Mouse (Mus musculus) G1E (cell line): ENCODE data around the gene Eif6. TPM values are rescaled to one million over a fixed set of nuclear protein-coding genes. Genes with fewer than 3 reads are reported as not detected.

Source experiments
- ATAC-seq: 2 replicates; pipeline ENCODE4 v1.8.0; 2016; ENCODE audit warnings: mild to moderate bottlenecking; ENCODE audit not compliant: insufficient number of reproducible peaks, poor library complexity, low FRiP score, severe bottlenecking; ENCODE audit errors: extremely low read depth
- DNase-seq: peaks from one replicate; pipeline ENCODE4 v3.0.0; 2012; ENCODE audit warnings: low spot score
- H3K27me3 ChIP-seq: 2 replicates; pipeline ENCODE4 v1.6.1; 2012; ENCODE audit warnings: mild to moderate bottlenecking, low read length, inconsistent platforms; ENCODE audit not compliant: insufficient read depth
- H3K36me3 ChIP-seq: replicated peaks from 2 replicates; pipeline ENCODE3; 2012; ENCODE audit warnings: mild to moderate bottlenecking, inconsistent platforms
- H3K4me1 ChIP-seq: 2 replicates; pipeline ENCODE4 v1.6.1; 2012; ENCODE audit warnings: low read depth, low read length, inconsistent platforms, mixed read lengths; ENCODE audit not compliant: insufficient read depth
- H3K4me3 ChIP-seq: 2 replicates; pipeline ENCODE4 v1.5.1; 2012; ENCODE audit warnings: low read depth, mild to moderate bottlenecking, inconsistent platforms, low read length, moderate library complexity, mixed read lengths
- H3K9me3 ChIP-seq: replicated peaks from 2 replicates; pipeline ENCODE4 v1.6.1; 2012; ENCODE audit warnings: inconsistent platforms
- CTCF ChIP-seq: IDR thresholded peaks from 2 replicates; pipeline ENCODE4 v1.5.1; 2012; ENCODE audit warnings: low read depth, low read length, inconsistent platforms, mixed read lengths
- GATA1 ChIP-seq: IDR thresholded peaks from 2 replicates; pipeline ENCODE4 v1.6.1; 2012; ENCODE audit warnings: borderline replicate concordance, low read length, inconsistent platforms, mixed read lengths
- GATA2 ChIP-seq: IDR thresholded peaks from 2 replicates; pipeline ENCODE4 v1.6.1; 2012; ENCODE audit warnings: low read depth, low read length, inconsistent platforms, borderline replicate concordance
- POLR2AphosphoS5 ChIP-seq: IDR thresholded peaks from 2 replicates; pipeline ENCODE4 v1.6.1; 2012; ENCODE audit warnings: low read depth, low read length, inconsistent platforms; ENCODE audit not compliant: insufficient replicate concordance
- TAL1 ChIP-seq: conservative IDR thresholded peaks from 2 replicates; pipeline ENCODE4 v1.6.1; 2012; ENCODE audit warnings: low read depth, low read length, inconsistent platforms, mixed read lengths
- polyA plus RNA-seq: library from polyadenylated mRNA; stranded (reverse); fragments of >175 nt; gene quantifications from 2 replicates; pipeline ENCODE4 v1.2.3, GENCODE M21; 2012
- total RNA-seq, 2 experiments: library from RNA; stranded (forward) in 1 of 2; stranded (reverse) in 1 of 2; fragments of 200-1000 nt in 1 of 2; fragments of >200 nt in 1 of 2; fragmentation: Nextera tagmentation in 1 of 2; gene quantifications; 2 replicates each; pipeline ENCODE4 v1.2.3; 2014 to 2017

The Eif6 gene
- total and polyA plus RNA-seq, 3 experiments = 91.5 to 261 (median 251) TPM

DNA sequence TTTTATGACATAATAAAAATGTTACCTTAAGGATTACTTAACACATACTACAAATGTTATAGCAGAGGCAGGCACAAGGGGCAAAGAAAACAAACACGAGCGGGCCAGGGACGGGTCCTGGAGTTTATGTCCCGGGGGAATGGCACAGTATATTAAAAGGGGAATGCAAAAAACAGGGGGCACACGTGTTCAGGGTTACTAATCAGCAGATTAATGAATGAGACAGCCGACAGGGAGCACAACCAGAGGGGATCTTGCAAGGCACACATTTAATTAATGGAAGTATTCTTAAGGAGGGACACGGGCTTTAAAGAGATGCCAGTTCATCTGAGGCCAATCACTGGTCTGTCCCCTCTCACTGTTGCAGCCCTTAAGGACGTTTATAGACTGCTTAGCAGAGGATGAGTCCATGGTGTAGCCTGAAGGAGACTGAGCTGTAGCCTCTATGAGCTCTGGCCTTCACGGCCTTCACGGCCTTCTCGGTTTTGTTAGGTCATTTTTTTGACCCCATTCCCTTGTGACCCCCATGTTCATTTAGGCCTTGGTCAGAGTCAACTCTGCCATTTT, 36.7 kb upstream of the Eif6 start:
- H3K9me3 ChIP-seq = no peaks in the 10 kb centered on the region
- no peaks in the 10 kb centered on the region for H3K4me1 ChIP-seq
- peaks cover 89% of the 10 kb centered on the region for H3K36me3 ChIP-seq
- ATAC-seq = no peak
- H3K4me3 ChIP-seq = no peak overlapping the region
- no peak for DNase-seq
- TF ChIP-seq GATA1 (no peak), POLR2AphosphoS5 (no peak), CTCF (no peak), GATA2 (no peak), TAL1 (no peak)
- H3K27me3 ChIP-seq = no peaks in the 10 kb centered on the region

DNA sequence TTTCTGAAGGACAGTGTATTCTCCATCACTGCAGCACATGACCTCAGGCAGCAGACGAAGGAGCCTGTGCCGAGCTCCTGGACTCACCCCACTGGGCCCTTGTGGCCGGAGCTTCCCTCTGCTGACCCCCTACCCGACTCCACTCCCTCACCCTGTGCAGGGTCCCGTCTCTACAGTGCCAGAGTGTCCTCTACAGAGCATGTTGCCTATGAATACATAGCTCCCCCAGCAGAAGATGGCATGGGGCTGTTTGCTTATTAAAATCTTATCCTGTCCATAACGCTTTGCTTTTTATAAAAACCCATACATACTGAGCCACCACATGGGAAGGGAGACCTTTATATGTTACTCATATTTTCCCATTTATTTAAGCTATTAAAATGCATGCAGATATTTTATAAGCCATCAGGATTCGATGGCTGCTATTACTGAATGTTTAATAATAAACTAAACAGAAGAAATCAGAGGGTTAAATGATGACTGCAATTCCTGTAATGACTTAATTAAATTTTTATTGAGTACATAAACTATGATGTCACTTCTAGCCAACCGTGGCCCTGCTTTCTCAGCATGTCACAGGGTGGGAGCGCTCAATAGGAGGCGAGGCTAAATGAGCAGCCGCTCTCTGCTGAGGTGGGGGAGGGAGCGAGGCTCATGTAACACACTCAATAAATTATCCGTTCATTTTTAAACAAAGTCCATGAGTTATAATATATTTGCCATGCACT, 36.0 kb upstream of the Eif6 start:
- peaks cover 90% of the 10 kb centered on the region for H3K36me3 ChIP-seq
- ATAC-seq (no peak), DNase-seq (no peak)
- no peaks in the 10 kb centered on the region for H3K9me3 ChIP-seq
- TF ChIP-seq TAL1 = no peak
- no peak for TF ChIP-seq GATA1
- TF ChIP-seq POLR2AphosphoS5 = no peak
- TF ChIP-seq GATA2 = no peak
- TF ChIP-seq CTCF = no peak
- no peaks in the 10 kb centered on the region for H3K27me3 ChIP-seq
- H3K4me3 ChIP-seq = no peak overlapping the region
- no peaks in the 10 kb centered on the region for H3K4me1 ChIP-seq

- Histone ChIP-seq H3K27me3 (no peaks in the 10 kb centered on the region), H3K4me3 (no peak overlapping the region), H3K36me3 (peaks cover 90% of the 10 kb centered on the region), H3K4me1 (no peaks in the 10 kb centered on the region), H3K9me3 (no peaks in the 10 kb centered on the region)
- TF ChIP-seq GATA2 (no peak), GATA1 (no peak), TAL1 (no peak), POLR2AphosphoS5 (no peak), CTCF (no peak)
- ATAC-seq = no peak
- no peak for DNase-seq
Measured at GRCm38 (mm10) chr2:155861581-155861980, 34.9 kb upstream of the Eif6 start.

DNA sequence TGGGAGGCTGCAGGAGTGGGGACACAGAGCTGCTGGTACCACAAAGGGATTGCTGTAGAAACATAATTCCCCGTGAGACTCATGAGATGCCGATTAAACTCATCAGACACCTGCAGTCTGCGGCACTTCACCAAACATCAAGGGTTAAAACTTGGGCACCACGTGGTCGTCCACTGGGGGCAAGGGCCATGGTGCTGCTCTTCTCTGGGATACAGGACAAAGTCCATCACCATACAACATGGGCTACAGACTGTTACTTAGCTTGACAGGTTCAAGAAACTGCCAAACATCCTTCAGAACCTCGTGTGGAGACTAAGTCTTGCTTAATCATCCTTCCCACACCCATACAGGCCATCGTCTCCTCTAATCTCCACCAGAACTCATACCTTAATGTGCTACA, 33.4 kb upstream of the Eif6 start:
- Histone ChIP-seq H3K9me3 (no peaks in the 10 kb centered on the region), H3K27me3 (no peaks in the 10 kb centered on the region), H3K4me3 (no peak overlapping the region), H3K36me3 (peaks cover 88% of the 10 kb centered on the region), H3K4me1 (no peaks in the 10 kb centered on the region)
- ATAC-seq = no peak
- DNase-seq = no peak
- TF ChIP-seq POLR2AphosphoS5 = no peak
- no peak for TF ChIP-seq GATA2
- no peak for TF ChIP-seq TAL1
- no peak for TF ChIP-seq GATA1
- no peak for TF ChIP-seq CTCF

DNA sequence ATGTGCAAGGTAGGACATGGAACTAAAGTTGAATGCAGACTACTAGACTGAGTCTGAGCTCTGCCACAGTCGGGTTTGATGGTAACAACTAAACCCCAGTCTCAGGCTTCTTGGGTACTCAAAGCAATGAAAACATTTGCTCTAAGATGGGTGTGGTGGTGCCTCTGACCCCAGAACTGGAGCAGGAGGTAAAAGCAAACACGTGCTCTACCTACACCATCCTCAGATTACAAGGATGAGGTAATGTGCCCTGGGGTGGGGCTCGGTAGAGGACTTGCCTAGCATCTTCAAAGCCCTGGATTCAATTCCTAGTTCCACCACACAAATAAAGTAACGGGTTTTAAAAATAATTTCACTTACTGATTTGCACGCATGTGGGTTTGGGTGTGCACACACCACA, 25.8 kb upstream of the Eif6 start:
- Histone ChIP-seq H3K4me1 (peaks cover 9% of the 10 kb centered on the region; the same call in 1 of the 2 replicates), H3K4me3 (no peak overlapping the region), H3K36me3 (peaks cover 96% of the 10 kb centered on the region), H3K9me3 (no peaks in the 10 kb centered on the region), H3K27me3 (no peaks in the 10 kb centered on the region)
- DNase-seq (no peak), ATAC-seq (no peak)
- TF ChIP-seq GATA2 (no peak), POLR2AphosphoS5 (no peak), CTCF (no peak), TAL1 (no peak), GATA1 (no peak)

- H3K4me1 ChIP-seq = peaks cover 9% of the 10 kb centered on the region; the same call in 1 of the 2 replicates
- no peaks in the 10 kb centered on the region for H3K9me3 ChIP-seq
- H3K27me3 ChIP-seq = no peaks in the 10 kb centered on the region
- DNase-seq = no peak
- TF ChIP-seq CTCF (no peak), GATA1 (no peak), POLR2AphosphoS5 (no peak), TAL1 (no peak), GATA2 (no peak)
- peaks cover 98% of the 10 kb centered on the region for H3K36me3 ChIP-seq
- H3K4me3 ChIP-seq = no peak overlapping the region
- no peak for ATAC-seq
Measured at GRCm38 (mm10) chr2:155850120-155850519, 23.4 kb upstream of the Eif6 start.
